Comparison of ENCODE assay signal across 8 mouse cellular contexts in the genomic region with DNA sequence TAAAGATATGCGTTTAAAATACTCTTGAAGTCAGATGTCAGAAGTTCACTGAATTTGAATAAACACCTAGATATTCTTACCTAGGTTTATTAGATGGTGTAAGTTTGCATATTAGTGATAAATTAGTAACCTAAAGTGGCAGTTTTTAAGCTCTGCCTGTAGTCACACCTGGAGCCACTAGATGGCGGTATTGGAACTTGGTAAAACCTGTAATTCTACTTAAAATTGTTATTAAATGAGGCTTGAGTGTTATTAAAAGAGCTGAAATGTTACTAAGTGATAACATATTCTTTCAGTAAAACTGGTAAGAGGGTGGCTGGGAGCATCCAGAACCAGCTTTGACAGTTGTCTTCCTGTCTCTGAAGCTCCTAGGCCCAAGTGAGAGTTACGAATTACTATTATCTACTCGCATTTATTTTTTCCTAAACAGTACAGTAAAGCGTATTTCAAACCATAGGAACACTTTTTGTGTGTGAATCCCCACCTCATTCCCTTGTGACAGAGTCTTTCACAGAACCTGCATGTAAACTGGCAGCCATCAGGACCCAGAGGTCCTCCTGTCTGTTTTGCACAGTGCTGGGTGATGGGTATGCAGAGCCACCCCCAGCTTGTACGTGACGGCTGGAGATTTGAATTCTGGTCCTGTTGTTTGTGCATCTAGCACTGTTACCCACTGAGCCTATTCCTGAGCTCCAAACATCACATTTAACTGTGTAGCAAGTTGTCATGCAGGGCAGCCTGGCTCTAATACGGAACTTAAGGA. TPM values are rescaled to one million over a fixed set of nuclear protein-coding genes. Genes with fewer than 3 reads are reported as not detected.
DNase-seq lines count a peak whose midpoint lies in the region; ATAC-seq and TF ChIP-seq lines count a peak whose summit lies in the region.

No protein-coding gene starts in this region.

- no peak overlapping the region for H3K9ac ChIP-seq in forebrain, embryonic 11.5 days (ENCODE audit: low read length)
- no peak overlapping the region for H3K9ac ChIP-seq in forebrain, embryonic 15.5 days (replicated peaks)
- no peak overlapping the region for H3K9ac ChIP-seq in liver, postnatal 0 days (replicated peaks)

- no peaks in the 10 kb centered on the region for H3K9me3 ChIP-seq in forebrain, embryonic 11.5 days (ENCODE audit: control insufficient read depth, low read length)
- no peaks in the 10 kb centered on the region for H3K9me3 ChIP-seq in forebrain, embryonic 15.5 days
- no peaks in the 10 kb centered on the region for H3K9me3 ChIP-seq in erythroblast, embryonic 14.5 days (ENCODE audit: control insufficient read depth, low read length)
- no peaks in the 10 kb centered on the region for H3K9me3 ChIP-seq in liver, postnatal 0 days (ENCODE audit: low read length)

- no peaks in the 10 kb centered on the region for H3K36me3 ChIP-seq in forebrain, embryonic 11.5 days (ENCODE audit: control insufficient read depth, insufficient read depth, low read length)
- no peaks in the 10 kb centered on the region for H3K36me3 ChIP-seq in forebrain, embryonic 15.5 days
- H3K36me3 ChIP-seq in erythroblast, embryonic 14.5 days (ENCODE audit: control insufficient read depth), result no peaks in the 10 kb centered on the region
- H3K36me3 ChIP-seq in liver, postnatal 0 days (replicated peaks; ENCODE audit: insufficient read depth, low read length), result no peaks in the 10 kb centered on the region

- peak; percentile 82 for TF ChIP-seq CTCF in liver, postnatal 0 days (IDR thresholded peaks at IDR 0.05; ENCODE audit: low read depth)

- no peaks in the 10 kb centered on the region for H3K4me1 ChIP-seq in forebrain, embryonic 11.5 days (replicated peaks; ENCODE audit: control insufficient read depth, insufficient read depth, low read length)
- no peaks in the 10 kb centered on the region for H3K4me1 ChIP-seq in forebrain, embryonic 15.5 days
- peaks cover 33% of the 10 kb centered on the region for H3K4me1 ChIP-seq in erythroblast, embryonic 14.5 days (ENCODE audit: control insufficient read depth)
- H3K4me1 ChIP-seq in liver, postnatal 0 days (ENCODE audit: insufficient read depth), result peaks cover 16% of the 10 kb centered on the region

- 71% methylated on average over 8 of the region's 8 CpGs for WGBS in forebrain, embryonic 11.5 days
- WGBS in forebrain, embryonic 15.5 days, result 72% methylated on average over 8 of the region's 8 CpGs
- WGBS in liver, postnatal 0 days (ENCODE audit: insufficient replicate concordance), result 43% methylated on average over 8 of the region's 8 CpGs

- H3K4me2 ChIP-seq in forebrain, embryonic 11.5 days (ENCODE audit: low read depth, low read length, severe bottlenecking), result no peak overlapping the region
- H3K4me2 ChIP-seq in forebrain, embryonic 15.5 days (replicated peaks), result no peak overlapping the region
- H3K4me2 ChIP-seq in liver, postnatal 0 days (ENCODE audit: low read depth, low read length), result peak overlapping the region; percentile 40; the same call in 1 of the 2 replicates

- peak; percentile 65 for DNase-seq in forebrain, embryonic 11.5 days (ENCODE audit: low spot score)
- DNase-seq in 416B (ENCODE audit: low read depth), result peak; percentile 88
- DNase-seq in adrenal gland, postnatal 25 days, result peak; percentile 41
- peak; percentile 20 to 62 for DNase-seq in kidney, adult 8-10 months
- DNase-seq in liver, postnatal 0 days, result peak; percentile 64
- DNase-seq in skeletal muscle tissue, adult 2 months (ENCODE audit: low read depth, low spot score), result peak; percentile 47

- H3K27me3 ChIP-seq in forebrain, embryonic 11.5 days (ENCODE audit: control insufficient read depth, insufficient read depth, low read length), result no peaks in the 10 kb centered on the region
- H3K27me3 ChIP-seq in forebrain, embryonic 15.5 days, result no peaks in the 10 kb centered on the region
- H3K27me3 ChIP-seq in erythroblast, embryonic 14.5 days (ENCODE audit: control insufficient read depth), result no peaks in the 10 kb centered on the region
- H3K27me3 ChIP-seq in liver, postnatal 0 days (ENCODE audit: insufficient read depth, low read length), result no peaks in the 10 kb centered on the region

- no peak for TF ChIP-seq EP300 in liver, postnatal 0 days (IDR thresholded peaks at IDR 0.05; ENCODE audit: low read depth)

- no peak for ATAC-seq in forebrain, embryonic 11.5 days (replicated peaks; ENCODE audit: low FRiP score)
- no peak for ATAC-seq in forebrain, embryonic 15.5 days (replicated peaks)
- peak; percentile 46 for ATAC-seq in liver, postnatal 0 days

- H3K27ac ChIP-seq in forebrain, embryonic 11.5 days (ENCODE audit: low read depth, low read length), result no peak overlapping the region
- H3K27ac ChIP-seq in forebrain, embryonic 15.5 days (replicated peaks), result no peak overlapping the region
- peak overlapping the region; percentile 68 for H3K27ac ChIP-seq in liver, postnatal 0 days (ENCODE audit: low read depth)

- no peak overlapping the region for H3K4me3 ChIP-seq in forebrain, embryonic 11.5 days (ENCODE audit: low read depth, low read length)
- H3K4me3 ChIP-seq in forebrain, embryonic 15.5 days, result no peak overlapping the region
- H3K4me3 ChIP-seq in erythroblast, embryonic 14.5 days (replicated peaks), result peak overlapping the region; percentile 25
- H3K4me3 ChIP-seq in liver, postnatal 0 days (ENCODE audit: low read depth, low read length), result no peak overlapping the region

RNA-seq across cellular contexts. Expression of gene Gpr18, which starts 13.0 kb away (rescaled TPM):
- polyA plus RNA-seq in forebrain, embryonic 11.5 days (2014; fragmentation: Nextera tagmentation; extraction: Ambion mirVana), result 0.36 and 0.49 TPM in 2 replicates
- polyA plus RNA-seq in forebrain, embryonic 15.5 days (2015; fragmentation: Nextera tagmentation; extraction: Ambion mirVana), result 0.17 and 0.29 TPM in 2 replicates
- 0.27 TPM in 1 of 2 replicates, not detected in the other for total RNA-seq in adrenal gland, postnatal 25 days (2021)
- 0.03 TPM in 1 of 2 replicates, not detected in the other for polyA plus RNA-seq in erythroblast, embryonic 14.5 days (2012)
- 0.78 and 0.81 TPM in 2 replicates for polyA plus RNA-seq in liver, postnatal 0 days (2015; fragmentation: Nextera tagmentation; extraction: Ambion mirVana)

RNA-seq across cellular contexts. Expression of gene Gpr183, which starts 36.4 kb away (rescaled TPM):
- 1.9 and 2.4 TPM in 2 replicates for polyA plus RNA-seq in forebrain, embryonic 11.5 days (2014; fragmentation: Nextera tagmentation; extraction: Ambion mirVana)
- polyA plus RNA-seq in forebrain, embryonic 15.5 days (2015; fragmentation: Nextera tagmentation; extraction: Ambion mirVana), result 0.98 and 1.6 TPM in 2 replicates
- total RNA-seq in adrenal gland, postnatal 25 days (2021), result 0.67 and 0.91 TPM in 2 replicates
- polyA plus RNA-seq in erythroblast, embryonic 14.5 days (2012), result 0.02 and 0.03 TPM in 2 replicates
- polyA plus RNA-seq in liver, postnatal 0 days (2015; fragmentation: Nextera tagmentation; extraction: Ambion mirVana), result 0.94 and 0.95 TPM in 2 replicates

RNA-seq across cellular contexts. Expression of gene Ubac2, which starts 50.1 kb away (rescaled TPM):
- polyA plus RNA-seq in forebrain, embryonic 11.5 days (2014; fragmentation: Nextera tagmentation; extraction: Ambion mirVana), result 72.9 and 76.9 TPM in 2 replicates
- polyA plus RNA-seq in forebrain, embryonic 15.5 days (2015; fragmentation: Nextera tagmentation; extraction: Ambion mirVana), result 51.8 and 53.5 TPM in 2 replicates
- 29.4 and 33.2 TPM in 2 replicates for total RNA-seq in adrenal gland, postnatal 25 days (2021)
- 1.3 TPM in 2 replicates for polyA plus RNA-seq in erythroblast, embryonic 14.5 days (2012)
- 25.8 and 27.4 TPM in 2 replicates for polyA plus RNA-seq in liver, postnatal 0 days (2015; fragmentation: Nextera tagmentation; extraction: Ambion mirVana)

Comparison
In these comparisons a context has a peak if more than half of its experiments do, and no peak if none do; other contexts are left out.
1. RNA of gene Ubac2, which starts 50.1 kb away (polyA plus RNA-seq): 72.9 to 76.9 TPM in forebrain, embryonic 11.5 days, 51.8 to 53.5 TPM in forebrain, embryonic 15.5 days and 25.8 to 27.4 TPM in liver, postnatal 0 days; 1.3 TPM in erythroblast, embryonic 14.5 days; every median in the first group is over 10 times any median in the second.
2. Peak in every context shown above with its lines, with median percentiles within 50 percentile points of each other: DNase-seq.